Comparison of ENCODE assay signal across 12 mouse cellular contexts in genomic region chr11:12415329-12415728, GRCm38 (mm10). TPM values are rescaled to one million over a fixed set of nuclear protein-coding genes. Genes with fewer than 3 reads are reported as not detected.
A peak's percentile ranks its signal among the peaks of the same experiment; 100 is the strongest.
DNase-seq lines count a peak whose midpoint lies in the region; ATAC-seq lines count a peak whose summit lies in the region.
"Had no signal": no experiment of that assay in that cellular context is flagged by ENCODE, and none has a peak within 500 bp of the region (broad histone marks: within the 10 kb centered on the region; RNA-seq: fewer than 3 reads in every experiment).

No protein-coding gene starts in this region.

- H3K27me3 ChIP-seq in hindbrain, embryonic 14.5 days (ENCODE audit: control insufficient read depth, insufficient read depth, low read length) = no peaks in the 10 kb centered on the region
- no peaks in the 10 kb centered on the region for H3K27me3 ChIP-seq in neural tube, embryonic 14.5 days (ENCODE audit: control insufficient read depth, insufficient read depth, low read length)
- no peaks in the 10 kb centered on the region for H3K27me3 ChIP-seq in heart, embryonic 11.5 days (ENCODE audit: control insufficient read depth, insufficient read depth, low read length)
- H3K27me3 ChIP-seq: CH12.LX; stomach, embryonic 15.5 days had no signal

- ATAC-seq in hindbrain, embryonic 14.5 days (ENCODE audit: low FRiP score) = peak; percentile 91
- peak; percentile 95 for ATAC-seq in neural tube, embryonic 14.5 days (ENCODE audit: low read depth)
- no peak for ATAC-seq in heart, embryonic 11.5 days (replicated peaks; ENCODE audit: insufficient number of reproducible peaks, low FRiP score, low TSS enrichment)

- no peak overlapping the region for H3K4me2 ChIP-seq in hindbrain, embryonic 14.5 days (replicated peaks)
- H3K4me2 ChIP-seq in neural tube, embryonic 14.5 days (ENCODE audit: low read depth, low read length) = no peak overlapping the region
- H3K4me2 ChIP-seq in heart, embryonic 11.5 days = no peak overlapping the region
- H3K4me2 ChIP-seq: stomach, embryonic 15.5 days had no signal

- DNase-seq in layer of hippocampus, postnatal 10 days (ENCODE audit: low spot score in 2 of 2) = peak; percentile 35 to 44
- no peak for DNase-seq in layer of hippocampus, postnatal 36 days
- peak; percentile 75 for DNase-seq in embryo, embryonic 11 days
- DNase-seq in hindbrain, embryonic 14.5 days (ENCODE audit: low spot score) = peak; percentile 84
- no peak for DNase-seq in cerebellum, postnatal 25 days
- DNase-seq in spleen, postnatal 10 days (ENCODE audit: low spot score in 2 of 2) = no peak
- DNase-seq: cerebellum, adult 8-10 months had no signal

- no peaks in the 10 kb centered on the region for H3K9me3 ChIP-seq in hindbrain, embryonic 14.5 days (ENCODE audit: control insufficient read depth, low read length)
- no peaks in the 10 kb centered on the region for H3K9me3 ChIP-seq in neural tube, embryonic 14.5 days (ENCODE audit: control insufficient read depth, low read length)
- no peaks in the 10 kb centered on the region for H3K9me3 ChIP-seq in heart, embryonic 11.5 days (replicated peaks; ENCODE audit: control insufficient read depth, low read length)
- H3K9me3 ChIP-seq: stomach, embryonic 15.5 days had no signal

- H3K9ac ChIP-seq in hindbrain, embryonic 14.5 days = no peak overlapping the region
- no peak overlapping the region for H3K9ac ChIP-seq in neural tube, embryonic 14.5 days (replicated peaks; ENCODE audit: low read depth, low read length)
- no peak overlapping the region for H3K9ac ChIP-seq in heart, embryonic 11.5 days (ENCODE audit: low read depth, low read length)
- H3K9ac ChIP-seq: stomach, embryonic 15.5 days had no signal

- H3K36me3 ChIP-seq in hindbrain, embryonic 14.5 days (replicated peaks; ENCODE audit: control insufficient read depth, insufficient read depth) = no peaks in the 10 kb centered on the region
- no peaks in the 10 kb centered on the region for H3K36me3 ChIP-seq in neural tube, embryonic 14.5 days (ENCODE audit: control insufficient read depth, insufficient read depth, low read length)
- H3K36me3 ChIP-seq in heart, embryonic 11.5 days (ENCODE audit: control insufficient read depth, insufficient read depth, low read length) = no peaks in the 10 kb centered on the region
- H3K36me3 ChIP-seq: stomach, embryonic 15.5 days had no signal

- H3K4me3 ChIP-seq in hindbrain, embryonic 14.5 days (replicated peaks; ENCODE audit: low read length) = no peak overlapping the region
- H3K4me3 ChIP-seq in neural tube, embryonic 14.5 days (ENCODE audit: low read depth, low read length) = no peak overlapping the region
- H3K4me3 ChIP-seq in heart, embryonic 11.5 days (ENCODE audit: low read depth, low read length) = no peak overlapping the region
- H3K4me3 ChIP-seq: stomach, embryonic 15.5 days had no signal

- peak overlapping the region; percentile 70 for H3K27ac ChIP-seq in hindbrain, embryonic 14.5 days
- peak overlapping the region; percentile 68; the same call in 1 of the 2 replicates for H3K27ac ChIP-seq in neural tube, embryonic 14.5 days (ENCODE audit: low read depth, low read length)
- no peak overlapping the region for H3K27ac ChIP-seq in heart, embryonic 11.5 days (ENCODE audit: low read depth, low read length)
- H3K27ac ChIP-seq: stomach, embryonic 15.5 days had no signal

- H3K4me1 ChIP-seq in hindbrain, embryonic 14.5 days (replicated peaks; ENCODE audit: control insufficient read depth, insufficient read depth, low read length) = peaks cover 12% of the 10 kb centered on the region
- no peaks in the 10 kb centered on the region for H3K4me1 ChIP-seq in neural tube, embryonic 14.5 days (ENCODE audit: control insufficient read depth, insufficient read depth, low read length)
- H3K4me1 ChIP-seq in heart, embryonic 11.5 days (ENCODE audit: control insufficient read depth, insufficient read depth, low read length) = no peaks in the 10 kb centered on the region
- H3K4me1 ChIP-seq: stomach, embryonic 15.5 days had no signal

- WGBS in hindbrain, embryonic 14.5 days = 19% methylated on average over 3 of the region's 3 CpGs
- 18% methylated on average over 3 of the region's 3 CpGs for WGBS in neural tube, embryonic 14.5 days
- WGBS in heart, embryonic 11.5 days (ENCODE audit: insufficient replicate concordance) = 73% methylated on average over 3 of the region's 3 CpGs

RNA-seq across cellular contexts. Expression of gene Cobl, which starts 49.4 kb away (rescaled TPM):
- 10 to 100 TPM; 15.9 to 17.4 TPM for total RNA-seq in layer of hippocampus, postnatal 10 days (2021)
- 10 to 100 TPM; 15.2 to 16.7 TPM for total RNA-seq in layer of hippocampus, postnatal 36 days (2021)
- polyA plus RNA-seq in hindbrain, embryonic 14.5 days (2014; fragmentation: Nextera tagmentation; extraction: Ambion mirVana) = 15.3 and 15.7 TPM in 2 replicates
- 12.3 and 16.3 TPM in 2 replicates for polyA plus RNA-seq in neural tube, embryonic 14.5 days (2014; fragmentation: Nextera tagmentation; extraction: Ambion mirVana)
- polyA plus RNA-seq in heart, embryonic 11.5 days (2014; fragmentation: Nextera tagmentation; extraction: Ambion mirVana) = 31.4 and 36.0 TPM in 2 replicates
- total RNA-seq: hematopoietic stem cell, adult 5-6 weeks had no signal

Comparison
In these comparisons a context has a peak if more than half of its experiments do, and no peak if none do; other contexts are left out.
1. DNase-seq: peak in layer of hippocampus, postnatal 10 days (2 of 2), embryo, embryonic 11 days (single experiment) and hindbrain, embryonic 14.5 days (single experiment); none in layer of hippocampus, postnatal 36 days (0 of 2), cerebellum, postnatal 25 days (0 of 2) and spleen, postnatal 10 days (0 of 2).